Mouse (Mus musculus) megakaryocyte, embryonic 14.5 days (primary cell): Measurements from ENCODE around the gene Gm16253.

Experiments used
- FLI1 ChIP-seq: IDR thresholded peaks from 2 replicates; pipeline ENCODE4 v1.6.1; 2012; ENCODE audit warnings: low read length, inconsistent platforms, mixed read lengths
- GATA1 ChIP-seq: IDR thresholded peaks from 3 replicates; pipeline ENCODE4 v1.6.1; 2012; ENCODE audit warnings: mixed read lengths, low read length, inconsistent platforms, borderline replicate concordance

- TF ChIP-seq GATA1: no peak
- no peak for TF ChIP-seq FLI1
Observed at GRCm38 (mm10) chr3:96563267-96563666, 13.5 kb upstream of the Gm16253 start.
